Mouse (Mus musculus): ENCODE data around the gene Mecom. TPM values are rescaled to one million over a fixed set of nuclear protein-coding genes. Genes with fewer than 3 reads are reported as not detected.
"Not testable (repeated sequence)": the region's sequence is repeated elsewhere in the genome, so short reads cannot be mapped to it uniquely, and the experiment has no call there.

Mecom gene
- total RNA-seq (2021): 10 to 100 TPM in 1 of 2 experiments, 1 to 10 TPM in 1; 4.4 to 10.7 TPM
- polyA plus RNA-seq (2012; rRNA removed): 0.52 and 0.55 TPM in 2 replicates
- long read RNA-seq: 0 reads

DNA sequence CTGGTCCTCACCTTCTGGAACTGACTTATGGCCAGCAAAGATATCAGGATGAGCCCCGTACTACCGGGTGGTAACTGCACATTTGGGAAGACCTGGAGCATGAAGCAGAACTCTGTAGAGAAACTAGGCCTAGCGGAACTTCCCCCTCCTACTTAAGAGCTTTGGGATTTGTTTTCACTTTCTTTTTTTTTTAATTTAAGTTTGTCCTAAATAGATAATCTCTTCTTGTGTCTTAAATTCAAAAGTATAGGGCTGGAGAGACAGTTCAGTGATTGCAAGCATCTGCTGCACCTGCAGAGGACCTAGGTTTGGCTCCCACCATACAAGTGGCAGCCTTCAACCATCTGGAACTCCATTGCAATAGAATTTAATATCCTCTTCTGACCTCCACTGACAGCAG is at the start of gene Mecom:
TSS of gene Mecom (minus strand) at position 101 of the 400 bp plus-strand sequence.
- no peak for DNase-seq

DNA sequence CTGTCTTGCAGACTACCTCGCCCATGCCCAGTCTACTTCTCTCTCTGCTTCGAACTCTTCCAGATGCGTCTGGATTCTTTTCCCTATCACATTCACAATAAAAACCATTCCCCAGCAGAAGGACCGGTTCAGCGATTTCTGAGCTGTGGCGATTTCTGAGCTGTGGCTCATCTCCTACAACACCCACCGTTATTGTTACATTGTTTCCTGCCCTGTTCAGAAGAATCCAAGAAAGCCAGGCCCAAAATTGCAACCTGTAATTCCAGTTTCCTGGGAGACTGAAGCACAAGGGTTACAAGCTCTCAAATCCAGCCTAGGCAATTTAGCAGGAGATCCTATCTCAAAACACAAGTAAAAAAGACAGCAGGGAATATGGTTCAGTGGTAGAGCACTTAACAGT is 49.5 kb upstream of the Mecom start:
- no peak for DNase-seq

DNA sequence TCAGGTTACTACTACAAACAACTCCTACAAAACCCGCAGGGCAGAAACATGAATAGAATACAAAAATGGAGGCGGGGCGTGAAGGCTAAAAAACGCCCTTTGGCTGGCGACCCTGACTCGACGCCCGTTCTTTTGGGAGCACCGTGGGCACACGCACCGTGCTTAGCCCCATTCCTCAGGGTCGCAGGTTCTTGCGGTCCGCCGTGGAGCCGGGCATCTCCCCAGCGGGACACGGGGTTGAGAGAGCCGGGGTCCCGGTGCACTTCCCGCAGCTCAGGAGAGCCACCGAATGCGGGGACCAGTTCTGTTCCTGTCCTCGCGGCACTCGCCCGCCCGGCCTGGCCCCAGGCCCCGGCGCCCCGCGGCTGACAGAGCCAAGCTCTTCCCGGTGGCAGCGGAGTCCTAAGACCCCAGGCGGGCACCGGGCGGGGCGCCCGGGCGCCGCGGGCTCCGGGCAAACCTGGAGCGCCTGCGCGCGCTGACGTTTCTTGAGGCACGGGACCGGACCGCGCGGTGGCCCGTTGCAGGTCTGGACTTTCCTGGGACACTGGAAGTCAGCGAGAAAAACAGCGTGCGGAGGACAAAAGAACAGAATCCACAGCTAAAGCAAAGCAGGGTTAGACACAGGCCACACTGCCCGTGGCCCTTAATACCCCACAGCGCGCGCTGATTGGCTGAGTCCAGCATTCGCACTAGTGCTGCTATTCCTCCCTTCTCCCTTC is 47.5 kb upstream of the Mecom start:
- DNase-seq: peak; percentile 66

DNA sequence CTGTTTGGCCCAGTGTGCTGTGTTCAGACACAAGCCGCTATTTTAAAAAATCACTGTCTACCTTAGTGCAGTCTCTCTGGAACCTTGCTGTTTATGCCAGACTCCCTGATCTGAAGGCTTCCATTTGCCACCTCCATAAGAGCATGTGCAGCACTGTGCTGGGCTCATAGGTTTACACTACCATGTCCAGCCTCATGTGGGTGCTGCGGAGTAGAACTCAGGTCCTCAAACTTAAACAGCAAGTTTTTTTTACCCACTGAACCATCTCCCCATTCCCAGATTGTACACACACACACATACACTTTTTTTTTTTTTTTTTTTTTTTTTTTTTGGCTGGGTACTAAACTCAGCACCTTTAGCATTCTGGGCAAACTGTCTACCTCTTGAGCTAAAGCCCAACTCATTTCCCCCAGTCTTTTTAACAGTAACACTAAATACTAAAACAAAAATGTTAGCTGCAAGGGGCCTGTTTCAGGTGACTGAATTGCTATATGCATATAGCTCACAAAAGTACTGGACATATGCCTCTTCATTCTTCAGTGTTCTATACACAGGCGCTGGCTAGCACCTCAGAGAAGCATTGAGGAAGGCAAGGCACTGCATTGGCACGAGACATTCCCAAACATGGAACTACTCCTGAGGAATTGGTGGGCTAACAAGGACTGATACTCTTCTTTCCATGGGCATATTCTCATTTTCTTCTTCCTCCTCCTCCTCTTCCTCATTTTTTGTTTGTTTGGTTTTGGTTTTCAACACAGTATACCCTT is 46.1 kb upstream of the Mecom start:
- no peak for DNase-seq

DNA sequence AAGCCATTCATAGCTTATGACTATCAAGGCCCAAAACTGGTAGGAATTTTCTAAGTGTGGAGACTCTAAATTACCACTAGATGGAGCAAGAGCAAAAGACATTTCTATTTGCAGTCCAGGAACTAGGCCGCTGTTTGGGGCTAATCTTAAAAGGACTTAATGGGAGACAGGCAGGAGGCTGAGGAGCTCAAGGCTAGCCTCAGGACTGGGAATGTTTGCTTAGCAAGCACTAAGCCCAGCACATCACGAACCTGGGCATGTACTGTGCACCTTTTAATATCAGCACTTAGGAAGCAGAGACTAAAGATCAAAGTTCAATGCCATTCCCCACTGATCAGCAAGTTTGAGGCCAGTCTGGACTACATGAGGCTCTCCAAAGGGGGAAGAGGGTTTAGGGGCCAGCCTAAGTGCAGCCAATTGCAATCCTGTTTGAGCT is 44.6 kb upstream of the Mecom start:
- peak; percentile 31 for DNase-seq

DNA sequence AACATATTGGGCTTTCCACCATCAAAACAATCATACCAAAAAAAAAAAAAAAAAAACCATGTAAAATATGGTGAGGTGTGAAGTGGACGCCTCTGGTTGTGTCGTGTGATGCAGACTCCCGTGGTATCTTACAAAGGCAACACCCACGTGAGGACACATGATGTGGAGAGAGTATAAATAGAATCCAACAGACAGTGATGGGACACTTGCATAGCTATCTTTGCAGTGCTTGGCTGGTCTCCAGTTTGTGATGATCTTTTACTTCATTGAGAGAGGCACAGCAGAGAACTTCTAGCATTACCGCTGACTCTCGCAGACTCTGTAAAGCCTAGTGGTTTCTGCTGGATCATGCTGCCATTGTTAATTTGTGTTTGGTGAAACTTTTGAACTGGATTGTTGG is 41.1 kb upstream of the Mecom start:
- no peak for DNase-seq

DNA sequence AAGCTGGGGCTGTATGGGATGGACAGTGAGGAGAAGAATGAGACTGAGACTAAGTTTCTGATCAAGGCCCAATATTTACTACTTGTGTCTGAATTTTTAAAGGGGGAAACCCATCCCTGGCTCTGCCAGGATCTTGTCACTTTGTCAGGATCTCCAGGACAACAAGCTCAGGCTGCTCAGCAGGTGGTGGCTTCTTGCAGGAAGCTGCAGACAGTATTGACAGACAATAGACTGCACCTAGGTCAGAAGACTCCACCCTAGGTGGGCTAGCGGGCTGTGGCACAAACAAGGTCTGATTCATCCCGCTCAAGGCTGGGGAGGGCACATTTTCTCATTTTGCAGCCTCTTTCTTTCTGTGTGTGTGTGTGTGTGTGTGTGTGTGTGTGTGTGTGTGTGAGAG is 25.7 kb upstream of the Mecom start:
- no peak for DNase-seq

DNA sequence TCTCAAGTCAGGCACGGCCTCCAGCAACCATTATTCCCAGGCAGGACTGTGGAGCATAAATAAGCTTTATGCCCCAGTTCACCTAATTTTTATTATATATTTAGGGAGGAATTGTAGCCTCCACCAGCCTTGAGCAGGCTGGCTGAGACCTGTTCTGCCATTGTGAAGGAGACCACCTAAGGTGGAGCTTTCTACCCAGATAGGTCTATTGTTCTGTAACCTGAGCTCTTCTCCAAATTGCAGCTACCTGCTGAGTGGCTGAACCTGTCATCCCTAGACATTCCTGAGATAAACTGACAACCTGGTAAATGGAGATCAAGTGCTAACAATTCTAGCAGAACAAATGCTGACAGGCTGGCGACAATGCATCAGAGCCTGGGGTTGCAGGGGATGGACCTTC is 18.5 kb upstream of the Mecom start:
- not testable (repeated sequence) for DNase-seq

DNA sequence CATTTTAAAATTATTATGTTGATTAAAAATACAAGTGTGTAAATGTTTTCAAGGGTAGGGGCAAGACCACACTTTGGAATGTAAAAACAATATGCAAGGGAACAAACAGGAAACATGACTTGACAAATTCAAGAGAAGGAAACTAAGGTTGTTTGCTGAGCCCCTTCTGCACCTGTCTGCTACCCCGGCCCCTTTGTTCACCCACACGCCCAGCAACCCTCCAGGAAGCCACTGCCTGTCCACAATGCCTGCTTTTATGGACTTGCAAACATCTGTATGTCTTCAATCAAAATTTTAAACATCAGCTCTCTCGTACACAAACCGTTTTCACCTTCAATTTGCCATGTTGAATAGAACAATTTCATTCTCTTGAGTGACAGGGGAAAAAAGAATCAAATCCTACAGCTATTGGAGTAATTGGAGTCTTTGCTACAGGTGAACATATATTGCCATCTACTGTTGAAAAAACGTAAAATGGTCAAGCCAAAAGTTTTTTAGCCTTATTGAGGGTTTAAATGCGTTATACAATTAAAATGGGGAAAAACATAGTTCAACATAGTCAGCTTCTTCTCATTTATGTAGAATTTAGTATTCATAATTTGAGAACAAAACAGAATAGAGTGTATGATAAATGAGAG is 13.0 kb upstream of the Mecom start:
- no peak for DNase-seq

DNA sequence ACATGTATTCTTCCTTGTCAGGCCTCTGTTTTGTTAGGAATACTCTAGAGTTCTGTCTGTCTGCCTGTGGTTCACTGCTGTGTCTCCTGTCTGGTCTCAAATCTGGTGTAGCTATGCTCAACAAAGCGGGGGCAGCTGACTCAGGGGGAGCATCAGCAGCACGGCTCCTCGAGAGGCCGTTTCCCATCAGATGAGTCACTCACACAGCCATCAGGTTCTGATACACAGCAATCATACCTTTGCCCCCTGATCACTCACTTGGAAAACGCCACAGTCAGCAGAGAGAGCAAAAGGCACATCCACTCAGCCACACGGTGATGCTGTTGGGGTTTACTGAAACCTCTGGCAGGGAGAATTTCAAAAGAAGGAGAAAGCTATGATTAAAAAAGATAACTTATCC is 5.9 kb upstream of the Mecom start:
- no peak for DNase-seq

DNA sequence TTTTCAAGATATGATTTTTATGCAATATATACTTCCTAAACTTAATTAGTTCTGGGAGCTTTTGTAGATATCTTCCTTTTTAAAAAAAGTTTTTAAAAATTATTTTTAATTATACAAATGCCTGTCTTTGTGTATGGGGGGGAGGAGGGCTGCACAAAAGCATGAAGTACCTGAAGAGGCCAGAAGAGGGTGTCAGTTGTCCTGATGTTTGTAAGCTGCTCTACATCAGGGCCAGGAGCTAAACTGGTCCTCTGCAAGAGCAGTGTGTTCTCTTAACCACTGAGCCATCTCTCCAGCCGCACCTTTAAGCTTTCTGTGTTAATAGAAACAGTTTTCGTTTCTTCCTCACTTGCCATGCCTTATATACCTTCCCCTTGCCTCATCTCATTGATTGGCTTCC is 2.4 kb upstream of the Mecom start:
- DNase-seq: no peak

DNA sequence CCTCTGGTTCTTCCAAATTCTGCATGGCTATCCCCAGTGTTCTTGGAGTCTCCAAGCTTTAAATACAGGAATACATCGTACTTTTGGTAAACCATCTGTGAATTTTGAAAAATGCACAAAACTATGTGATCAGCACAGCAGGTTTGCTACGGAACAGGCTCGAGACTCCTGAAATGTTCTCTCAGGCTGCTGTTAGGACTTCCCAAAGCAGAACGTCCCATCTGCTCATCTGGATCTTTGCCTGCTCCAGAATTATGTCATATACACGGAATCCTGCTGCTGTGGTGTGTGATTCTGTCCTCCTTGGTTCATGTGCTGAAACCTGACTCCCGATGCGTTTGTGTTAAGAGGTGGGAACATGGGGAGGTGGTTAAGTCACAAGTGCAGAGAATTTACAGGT is 1.1 kb upstream of the Mecom start:
- no peak for DNase-seq

DNA sequence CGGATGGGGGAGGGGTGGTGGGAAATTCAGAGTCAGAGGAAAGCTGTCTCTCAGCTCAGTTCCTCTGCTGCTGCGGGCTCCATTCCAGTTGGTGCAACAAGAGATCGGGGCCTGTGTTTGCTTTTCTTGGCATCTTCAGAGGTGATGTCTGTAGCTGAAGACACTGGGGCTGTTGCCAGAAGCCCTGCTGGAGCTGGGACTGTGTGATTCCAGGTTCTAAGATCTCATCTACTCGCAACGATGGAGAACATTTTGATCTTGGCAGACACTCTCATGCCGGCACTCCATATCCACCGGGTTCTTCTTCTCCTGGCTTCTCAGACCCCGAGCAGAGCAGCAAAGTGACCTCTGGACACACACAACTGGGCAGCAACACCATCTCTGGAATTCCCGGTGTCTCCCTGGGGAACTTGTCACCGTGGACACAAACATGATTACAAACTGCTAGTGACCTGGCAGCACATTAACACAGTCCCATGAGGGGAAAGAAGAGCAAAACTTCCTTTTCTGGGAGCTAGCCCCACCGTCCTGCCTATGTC is 908 bp downstream of the Mecom start:
- peak; percentile 14 for DNase-seq

DNA sequence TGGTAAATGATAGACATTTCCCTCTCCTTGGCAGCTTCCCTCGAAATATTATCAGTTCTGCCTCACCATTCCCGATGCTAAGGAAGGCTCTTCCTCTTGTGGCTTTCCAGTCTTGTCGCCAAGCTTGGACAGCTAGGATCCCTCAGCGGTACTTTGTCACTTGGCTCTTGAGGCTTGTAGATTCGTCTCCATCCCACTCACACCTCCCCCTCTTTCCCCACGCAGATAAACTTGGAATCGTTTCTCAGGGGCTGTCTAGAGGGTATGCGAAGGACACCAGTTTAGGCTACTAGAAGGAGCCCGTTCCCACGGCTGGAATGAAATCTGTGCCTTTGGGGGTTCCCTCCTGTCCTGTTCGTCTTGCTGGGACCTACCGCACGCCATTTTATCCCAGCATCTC is 1.4 kb downstream of the Mecom start:
- DNase-seq: no peak

DNA sequence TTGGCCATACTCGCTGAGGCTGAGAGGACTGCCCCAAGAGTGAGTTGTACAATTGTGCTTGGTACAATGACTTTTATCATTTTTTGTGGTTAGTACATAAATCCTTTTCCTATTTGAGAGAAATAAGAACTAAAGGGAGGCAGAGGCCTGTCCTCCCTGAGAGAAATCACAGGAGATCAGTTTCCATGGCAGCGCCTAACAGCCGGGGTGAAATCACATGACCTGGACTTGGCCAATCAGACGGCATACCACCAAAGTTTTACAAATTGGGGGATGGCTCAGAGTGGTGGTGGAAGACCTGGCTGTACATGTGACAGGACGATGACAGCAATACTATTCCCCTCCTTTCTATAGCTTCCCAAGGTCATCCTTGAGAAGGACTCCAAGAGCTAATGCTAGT is 2.6 kb downstream of the Mecom start:
- no peak for DNase-seq

DNA sequence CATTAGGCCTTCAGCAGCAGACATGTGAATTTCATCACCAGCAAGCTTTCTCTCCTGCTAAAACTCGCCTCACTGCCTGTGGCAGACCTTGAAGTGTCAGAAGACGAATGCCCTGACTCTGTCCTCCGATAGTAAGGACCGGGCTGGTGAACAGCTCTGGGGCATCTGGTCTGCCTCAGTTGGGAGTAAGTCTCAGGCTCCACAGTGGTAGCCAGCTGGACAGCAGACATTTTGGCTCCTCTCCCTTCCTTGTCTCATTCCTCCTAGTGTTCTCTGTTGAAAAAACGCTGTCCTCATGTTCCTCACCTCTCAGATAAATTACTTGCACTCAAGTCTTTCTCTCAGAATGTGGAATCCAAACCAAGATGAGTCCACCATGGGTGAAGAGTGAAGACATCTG is 3.5 kb downstream of the Mecom start:
- DNase-seq: no peak

DNA sequence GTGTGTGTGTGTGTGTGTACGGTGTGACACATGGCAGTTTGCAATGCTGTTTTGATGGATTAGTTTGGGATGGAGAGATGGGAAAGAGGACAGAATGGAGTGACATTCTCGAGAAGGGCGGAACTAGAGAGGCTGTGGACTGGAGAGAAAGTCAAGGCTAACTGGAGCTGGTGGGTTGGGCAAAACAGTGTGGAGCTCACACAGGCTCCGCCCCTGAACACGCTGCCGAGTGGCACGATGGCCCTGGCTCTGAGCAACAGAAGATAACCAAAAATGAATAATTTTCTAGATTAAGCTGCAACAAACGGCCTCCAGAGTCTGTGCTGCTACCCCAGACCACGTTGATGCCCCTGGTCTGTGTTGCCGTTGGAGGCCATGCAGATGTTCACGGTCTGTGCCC is 12.0 kb downstream of the Mecom start:
- DNase-seq: peak; percentile 56

DNA sequence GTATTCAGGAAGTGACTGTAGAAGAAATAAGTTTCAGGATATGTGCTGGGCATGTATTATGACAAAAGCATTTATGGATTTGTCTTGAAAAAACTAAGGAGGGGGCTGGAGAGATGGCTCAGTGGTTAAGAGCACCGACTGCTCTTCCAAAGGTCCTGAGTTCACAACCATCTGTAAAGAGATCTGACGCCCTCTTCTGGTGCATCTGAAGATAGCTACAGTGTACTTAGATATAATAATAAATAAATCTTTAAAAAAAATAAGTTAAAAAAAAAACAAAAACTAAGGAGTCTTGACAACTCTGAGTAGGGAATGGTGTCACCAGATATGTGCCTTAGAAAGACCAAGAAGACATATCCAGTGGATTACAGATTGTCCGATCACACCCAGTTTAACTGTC is 27.1 kb downstream of the Mecom start:
- not testable (repeated sequence) for DNase-seq

DNA sequence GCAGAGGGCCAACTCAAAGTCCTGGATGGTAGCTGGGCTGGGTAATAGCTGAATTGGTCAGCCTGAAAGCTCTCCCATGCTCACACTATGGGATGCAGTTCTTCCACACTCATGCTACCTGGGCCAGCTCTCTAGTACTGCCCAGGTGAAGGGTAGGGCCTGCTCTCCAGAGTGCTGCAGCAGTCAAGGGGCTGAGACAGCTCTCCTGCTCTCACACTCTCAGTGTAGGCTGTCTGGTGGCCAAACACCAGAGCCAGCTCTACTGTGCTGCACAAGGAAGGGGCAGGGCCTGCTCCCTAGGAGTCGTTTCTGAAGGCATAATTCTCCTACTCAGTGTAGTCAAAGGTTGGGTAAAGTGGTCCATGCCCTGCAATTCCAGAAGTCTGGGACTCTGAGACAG is 28.4 kb downstream of the Mecom start:
- no peak for DNase-seq

DNA sequence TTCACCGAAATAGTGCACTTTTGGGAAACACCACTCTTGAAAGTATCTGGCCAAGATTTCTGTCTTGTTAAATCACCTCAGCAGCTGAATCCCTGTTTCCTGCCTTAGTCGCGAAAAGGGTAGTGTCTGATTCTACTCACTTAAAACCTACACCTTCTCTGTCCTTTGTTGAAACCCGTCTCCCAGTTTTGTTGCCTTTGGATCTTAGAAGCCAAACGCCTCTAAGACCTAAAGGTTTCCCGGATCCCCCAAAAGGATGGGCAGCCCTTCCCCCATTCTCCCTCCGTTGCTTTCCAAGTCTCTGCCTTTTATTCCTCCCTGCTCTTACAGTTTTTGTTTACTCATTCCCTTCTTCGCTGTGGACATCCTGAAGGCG is 32.0 kb downstream of the Mecom start:
- DNase-seq: no peak

DNA sequence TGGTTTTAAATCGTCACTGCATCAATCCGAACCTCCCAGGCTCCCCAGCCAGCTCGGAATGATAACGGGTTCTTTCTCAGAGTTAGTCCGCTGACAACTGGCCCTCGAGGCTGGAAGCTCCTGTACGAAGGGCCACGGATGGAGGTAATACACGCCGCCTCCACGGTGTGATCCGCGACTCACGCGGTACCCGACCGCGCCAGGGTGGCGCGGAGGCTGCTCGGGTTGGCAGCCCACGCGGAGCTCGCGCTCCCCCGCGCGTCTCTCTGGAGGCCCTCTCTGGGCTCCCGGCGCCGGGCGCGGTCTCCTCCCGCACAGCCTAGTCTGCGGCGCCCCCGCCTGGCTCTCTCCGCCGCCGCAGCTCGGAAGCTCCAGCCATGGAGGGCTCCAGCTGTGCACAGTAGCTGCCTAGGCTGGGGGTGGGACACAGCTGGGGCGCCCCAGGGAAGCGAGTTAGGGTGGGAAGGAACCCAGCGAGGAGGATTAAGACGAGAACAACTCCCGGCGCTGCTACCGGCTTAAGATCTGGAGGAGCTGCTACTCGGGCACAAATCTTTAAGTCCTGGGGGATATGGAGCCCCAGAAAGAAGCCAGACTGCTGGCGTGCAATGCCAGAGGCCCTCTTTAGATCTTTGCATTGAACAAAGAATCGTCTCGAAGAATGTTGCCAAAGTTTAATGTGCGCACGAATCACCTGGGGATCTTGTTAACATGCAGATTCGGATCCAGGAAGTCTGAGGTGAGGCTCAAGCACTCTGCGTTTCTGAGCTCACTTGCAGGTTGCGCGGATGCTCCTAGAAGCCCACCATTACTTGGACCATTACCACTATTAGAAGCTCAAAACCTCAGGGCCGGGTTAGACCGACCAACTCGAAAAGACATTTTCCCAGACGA is 32.7 kb downstream of the Mecom start:
- DNase-seq: peak; percentile 71

All from adrenal gland, adult 2 months (tissue).